Mouse (Mus musculus): ENCODE data around the gene Apoc4. TPM values are rescaled to one million over a fixed set of nuclear protein-coding genes. Genes with fewer than 3 reads are reported as not detected.

Gene Apoc4
- polyA plus RNA-seq, 1 experiment from 2014 or later = 0.81 TPM

DNA sequence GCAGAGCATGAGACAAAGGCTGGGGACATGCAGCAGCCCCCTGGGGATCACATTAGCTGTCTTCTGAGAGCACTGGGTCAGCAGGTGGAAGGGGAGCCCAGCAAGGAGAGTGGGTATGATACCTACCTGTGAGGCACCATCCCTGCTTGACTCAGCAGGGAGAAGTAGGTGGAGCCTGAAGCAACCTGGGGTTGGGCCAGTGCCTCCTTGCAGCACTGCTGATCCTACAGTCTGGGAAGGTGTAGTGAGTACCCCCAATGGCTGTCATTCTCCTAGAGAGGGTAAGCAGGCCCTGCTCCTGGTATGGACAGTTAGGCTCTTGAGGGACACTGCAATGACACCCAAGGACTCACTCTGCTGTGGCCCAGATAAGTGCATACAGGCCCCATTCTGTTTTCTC, 49.0 kb downstream of the Apoc4 start:
- no peak overlapping the region for H3K4me2 ChIP-seq (replicated peaks; ENCODE audit: low read depth, low read length)
- peaks cover 49% of the 10 kb centered on the region for H3K36me3 ChIP-seq (ENCODE audit: control insufficient read depth, insufficient read depth, low read length)
- no peaks in the 10 kb centered on the region for H3K9me3 ChIP-seq (ENCODE audit: control insufficient read depth, low read length)
- no peak overlapping the region for H3K4me3 ChIP-seq (ENCODE audit: low read length)
- H3K9ac ChIP-seq (ENCODE audit: low read depth, low read length) = no peak overlapping the region
- no peak for ATAC-seq (ENCODE audit: low FRiP score, low TSS enrichment)
- H3K27me3 ChIP-seq (ENCODE audit: control insufficient read depth, insufficient read depth, low read length) = no peaks in the 10 kb centered on the region
- H3K4me1 ChIP-seq (ENCODE audit: control insufficient read depth, insufficient read depth, low read length) = 0 out of 2 replicates have a peak, but pooled peaks cover 4% of the 10 kb centered on the region
- no peak overlapping the region for H3K27ac ChIP-seq (ENCODE audit: low read depth, low read length)

DNA sequence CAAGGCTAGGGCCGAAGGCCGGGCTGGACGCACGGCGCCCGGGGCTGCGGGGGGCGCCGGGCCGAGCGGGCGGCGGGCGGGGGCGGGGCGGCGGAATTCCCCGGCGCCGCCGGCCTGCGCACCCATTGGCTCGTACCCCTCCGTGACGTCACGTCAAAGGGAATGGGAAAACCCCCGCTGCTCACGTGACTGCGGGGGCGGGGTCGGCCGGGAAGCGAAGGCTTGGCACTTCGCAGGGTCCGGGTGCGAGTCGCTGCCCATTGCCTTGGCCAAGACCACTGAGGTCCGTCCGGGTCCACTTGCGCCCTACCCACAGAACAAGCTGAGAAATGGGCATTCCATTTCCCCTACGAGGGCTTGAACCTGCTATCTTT, 51.9 kb downstream of the Apoc4 start, which contains the start of gene Relb:
Relb (minus strand) TSS at position 78 of the 374 bp plus-strand sequence.
- H3K4me1 ChIP-seq (ENCODE audit: control insufficient read depth, insufficient read depth, low read length) = 0 out of 2 replicates have a peak, but pooled peaks cover 4% of the 10 kb centered on the region
- no peaks in the 10 kb centered on the region for H3K9me3 ChIP-seq (ENCODE audit: control insufficient read depth, low read length)
- peak within 1 kb of the TSS; percentile 96 for H3K4me2 ChIP-seq (replicated peaks; ENCODE audit: low read depth, low read length)
- peaks cover 20% of the 10 kb centered on the region for H3K36me3 ChIP-seq (ENCODE audit: control insufficient read depth, insufficient read depth, low read length)
- peak; percentile 65 for ATAC-seq (ENCODE audit: low FRiP score, low TSS enrichment)
- under 1% methylated on average over 40 of the region's 41 CpGs for WGBS
- H3K27me3 ChIP-seq (ENCODE audit: control insufficient read depth, insufficient read depth, low read length) = no peaks in the 10 kb centered on the region
- H3K4me3 ChIP-seq (ENCODE audit: low read length) = peak within 1 kb of the TSS; percentile 80
- peak within 1 kb of the TSS; percentile 91 for H3K27ac ChIP-seq (ENCODE audit: low read depth, low read length)
- peak within 1 kb of the TSS; percentile 58 for H3K9ac ChIP-seq (ENCODE audit: low read depth, low read length)

DNA sequence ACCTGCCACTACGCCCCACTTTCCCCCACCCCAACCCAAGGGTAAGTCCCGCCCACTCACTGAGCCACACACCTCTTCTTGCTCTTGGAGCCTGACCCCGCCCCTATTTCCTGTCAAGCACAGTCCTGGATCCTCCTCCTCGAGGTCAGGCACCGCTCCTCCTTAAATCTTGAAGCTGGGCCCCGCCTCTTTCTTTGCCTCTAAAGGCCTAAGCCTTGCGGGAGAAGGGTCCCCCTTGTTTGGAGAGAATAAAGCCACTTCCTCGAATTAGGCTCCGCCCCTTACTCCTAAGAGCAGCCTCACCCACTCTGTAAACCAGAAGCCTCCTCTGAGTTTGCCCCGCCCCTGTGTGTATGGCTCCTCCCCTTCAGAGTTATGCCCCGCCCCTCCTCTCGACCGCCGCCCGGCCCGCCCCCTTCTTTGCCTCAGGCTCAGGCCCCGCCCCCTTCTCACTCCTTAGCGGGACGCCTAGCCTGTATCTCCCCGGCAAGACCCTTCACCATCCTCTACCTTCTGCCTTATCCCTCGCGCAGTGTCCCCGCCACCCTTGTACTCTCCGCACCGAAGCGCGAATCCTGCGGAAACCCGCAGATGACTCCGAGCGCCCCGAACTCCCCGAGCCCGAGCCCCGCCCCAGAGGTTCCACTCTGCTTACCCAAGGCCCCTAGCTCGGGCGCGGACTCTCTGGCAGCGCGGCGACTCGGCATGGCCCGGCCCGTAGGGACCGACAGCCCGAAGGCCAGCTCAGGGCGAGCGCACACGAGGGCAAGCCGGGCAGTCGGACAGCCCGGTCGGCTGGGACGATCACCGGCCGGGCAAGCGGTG, 52.5 kb downstream of the Apoc4 start:
- Histone ChIP-seq H3K4me3 (ENCODE audit: low read length) (peak overlapping the region; percentile 80), H3K27ac (ENCODE audit: low read depth, low read length) (peak overlapping the region; percentile 91), H3K36me3 (ENCODE audit: control insufficient read depth, insufficient read depth, low read length) (peaks cover 14% of the 10 kb centered on the region), H3K4me2 (replicated peaks; ENCODE audit: low read depth, low read length) (peak overlapping the region; percentile 96), H3K27me3 (ENCODE audit: control insufficient read depth, insufficient read depth, low read length) (no peaks in the 10 kb centered on the region), H3K9me3 (ENCODE audit: control insufficient read depth, low read length) (no peaks in the 10 kb centered on the region), H3K4me1 (ENCODE audit: control insufficient read depth, insufficient read depth, low read length) (0 out of 2 replicates have a peak, but pooled peaks cover 4% of the 10 kb centered on the region), H3K9ac (ENCODE audit: low read depth, low read length) (peak overlapping the region; percentile 58)
- peak; percentile 93 for ATAC-seq (ENCODE audit: low FRiP score, low TSS enrichment)
- 2% methylated on average over 57 of the region's 57 CpGs for WGBS

DNA sequence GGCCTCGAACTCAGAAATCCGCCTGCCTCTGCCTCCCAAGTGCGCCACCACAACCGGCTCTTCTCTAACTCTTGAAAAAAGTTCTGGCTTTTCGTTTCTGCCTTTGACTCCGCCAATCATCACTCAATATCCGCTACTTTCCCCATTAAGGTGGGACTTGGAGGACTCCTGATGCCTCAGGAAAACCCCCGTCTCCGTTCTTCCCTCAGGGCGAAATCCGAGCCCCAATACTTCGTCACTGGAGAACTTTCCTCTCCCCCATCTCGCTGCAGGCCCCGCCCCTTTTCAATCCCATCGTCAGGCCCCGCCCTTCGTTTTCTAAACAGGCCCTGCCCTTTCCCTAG, 53.1 kb downstream of the Apoc4 start:
- peak overlapping the region; percentile 80 for H3K4me3 ChIP-seq (ENCODE audit: low read length)
- no peak; the same call in 1 of the 2 replicates for ATAC-seq (ENCODE audit: low FRiP score, low TSS enrichment)
- 0 out of 2 replicates have a peak, but pooled peaks cover 4% of the 10 kb centered on the region for H3K4me1 ChIP-seq (ENCODE audit: control insufficient read depth, insufficient read depth, low read length)
- H3K36me3 ChIP-seq (ENCODE audit: control insufficient read depth, insufficient read depth, low read length) = peaks cover 8% of the 10 kb centered on the region
- peak overlapping the region; percentile 48; the same call in 1 of the 2 replicates for H3K27ac ChIP-seq (ENCODE audit: low read depth, low read length)
- no peaks in the 10 kb centered on the region for H3K9me3 ChIP-seq (ENCODE audit: control insufficient read depth, low read length)
- no peak overlapping the region for H3K9ac ChIP-seq (ENCODE audit: low read depth, low read length)
- peak overlapping the region; percentile 96 for H3K4me2 ChIP-seq (replicated peaks; ENCODE audit: low read depth, low read length)
- 14% methylated on average over 17 of the region's 17 CpGs for WGBS
- no peaks in the 10 kb centered on the region for H3K27me3 ChIP-seq (ENCODE audit: control insufficient read depth, insufficient read depth, low read length)

Other genes with a start within 250 kb of the Apoc4 start
- 10.4 and 12.1 TPM in 2 replicates for gene Mark4, start 222.7 kb downstream of the Apoc4 start, polyA plus RNA-seq (2014; fragmentation: Nextera tagmentation; extraction: Ambion mirVana)
- 3.5 and 3.7 TPM in 2 replicates for gene Exoc3l2, start 218.1 kb downstream of the Apoc4 start, polyA plus RNA-seq (2014; fragmentation: Nextera tagmentation; extraction: Ambion mirVana)
- 1.4 and 2.4 TPM in 2 replicates for gene Bloc1s3, start 173.1 kb downstream of the Apoc4 start, polyA plus RNA-seq (2014; fragmentation: Nextera tagmentation; extraction: Ambion mirVana)
- gene Trappc6a, start 173.1 kb downstream of the Apoc4 start, polyA plus RNA-seq (2014; fragmentation: Nextera tagmentation; extraction: Ambion mirVana) = 63.7 and 70.2 TPM in 2 replicates
- gene Nkpd1, start 163.6 kb downstream of the Apoc4 start, polyA plus RNA-seq (2014; fragmentation: Nextera tagmentation; extraction: Ambion mirVana) = 0.13 and 0.27 TPM in 2 replicates
- gene Ppp1r37, start 118.4 kb downstream of the Apoc4 start, polyA plus RNA-seq (2014; fragmentation: Nextera tagmentation; extraction: Ambion mirVana) = 6.5 and 23.0 TPM in 2 replicates
- 0.33 and 0.68 TPM in 2 replicates for gene Zfp296, start 104.2 kb downstream of the Apoc4 start, polyA plus RNA-seq (2014; fragmentation: Nextera tagmentation; extraction: Ambion mirVana)
- gene Gemin7, start 103.9 kb downstream of the Apoc4 start, polyA plus RNA-seq (2014; fragmentation: Nextera tagmentation; extraction: Ambion mirVana) = 168 and 179 TPM in 2 replicates
- 44.3 and 48.4 TPM in 2 replicates for gene Clasrp, start 77.0 kb downstream of the Apoc4 start, polyA plus RNA-seq (2014; fragmentation: Nextera tagmentation; extraction: Ambion mirVana)
- gene Relb, start 52.0 kb downstream of the Apoc4 start, polyA plus RNA-seq (2014; fragmentation: Nextera tagmentation; extraction: Ambion mirVana) = 7.3 and 9.3 TPM in 2 replicates
- 76.2 and 101 TPM in 2 replicates for gene Clptm1, start 16.4 kb downstream of the Apoc4 start, polyA plus RNA-seq (2014; fragmentation: Nextera tagmentation; extraction: Ambion mirVana)
- gene Apoc2, start 3.5 kb downstream of the Apoc4 start, polyA plus RNA-seq (2014; fragmentation: Nextera tagmentation; extraction: Ambion mirVana) = 1.0 and 1.2 TPM in 2 replicates
- gene Gm44805, start 56 bp downstream of the Apoc4 start, polyA plus RNA-seq (2014; fragmentation: Nextera tagmentation; extraction: Ambion mirVana) = not detected in 2 replicates
- gene Apoc1, start 11.2 kb upstream of the Apoc4 start, polyA plus RNA-seq (2014; fragmentation: Nextera tagmentation; extraction: Ambion mirVana) = 8.4 and 13.1 TPM in 2 replicates
- gene Apoe, start 17.7 kb upstream of the Apoc4 start, polyA plus RNA-seq (2014; fragmentation: Nextera tagmentation; extraction: Ambion mirVana) = 175 and 184 TPM in 2 replicates
- 159 and 177 TPM in 2 replicates for gene Tomm40, start 34.0 kb upstream of the Apoc4 start, polyA plus RNA-seq (2014; fragmentation: Nextera tagmentation; extraction: Ambion mirVana)
- gene Nectin2, start 69.0 kb upstream of the Apoc4 start, polyA plus RNA-seq (2014; fragmentation: Nextera tagmentation; extraction: Ambion mirVana) = 106 and 139 TPM in 2 replicates
- gene Bcam, start 89.5 kb upstream of the Apoc4 start, polyA plus RNA-seq (2014; fragmentation: Nextera tagmentation; extraction: Ambion mirVana) = 177 and 214 TPM in 2 replicates
- 4.7 and 7.3 TPM in 2 replicates for gene Cblc, start 115.3 kb upstream of the Apoc4 start, polyA plus RNA-seq (2014; fragmentation: Nextera tagmentation; extraction: Ambion mirVana)
- gene Bcl3, start 141.3 kb upstream of the Apoc4 start, polyA plus RNA-seq (2014; fragmentation: Nextera tagmentation; extraction: Ambion mirVana) = 3.5 and 4.2 TPM in 2 replicates
- 0.27 TPM in 1 of 2 replicates, not detected in the other for gene Gm19345, start 170.5 kb upstream of the Apoc4 start, polyA plus RNA-seq (2014; fragmentation: Nextera tagmentation; extraction: Ambion mirVana)
- not detected in 2 replicates for gene Ceacam16, start 179.8 kb upstream of the Apoc4 start, polyA plus RNA-seq (2014; fragmentation: Nextera tagmentation; extraction: Ambion mirVana)
- not detected in 2 replicates for gene Ceacam19, start 206.5 kb upstream of the Apoc4 start, polyA plus RNA-seq (2014; fragmentation: Nextera tagmentation; extraction: Ambion mirVana)
- 9.6 and 10.8 TPM in 2 replicates for gene Pvr, start 239.7 kb upstream of the Apoc4 start, polyA plus RNA-seq (2014; fragmentation: Nextera tagmentation; extraction: Ambion mirVana)

Data from kidney, embryonic 14.5 days (tissue).